Mouse (Mus musculus): ENCODE results near the gene Gm28048.

GRCm38 (mm10) chr11:22846093-22846835, 135.6 kb downstream of the Gm28048 start:
- TF ChIP-seq CTCF (IDR thresholded peaks at IDR 0.05; ENCODE audit: low read depth) (no peak), EP300 (IDR thresholded peaks at IDR 0.05; ENCODE audit: low read depth) (no peak)

Data from liver, embryonic 14.5 days (tissue).